Mouse (Mus musculus) erythroblast, adult 5-6 weeks (primary cell): ENCODE data around the gene Kin. TPM values are rescaled to one million over a fixed set of nuclear protein-coding genes. Genes with fewer than 3 reads are reported as not detected.

Experiments
- ATAC-seq: replicated peaks from 2 replicates; pipeline ENCODE4 v1.8.0; 2016; ENCODE audit warnings: moderate number of reproducible peaks, mild to moderate bottlenecking, moderate TSS enrichment, inconsistent platforms; ENCODE audit not compliant: poor library complexity, low FRiP score, severe bottlenecking
- total RNA-seq, 2 experiments: library from RNA; stranded (forward) in 1 of 2; stranded (reverse) in 1 of 2; fragments of 150-400 nt in 1 of 2; fragments of 200-764, 138-1000 nt in 1 of 2; gene quantifications; 2 replicates each; pipeline versions ENCODE4 v1.2.3 to v1.2.4; 2015 to 2017; ENCODE audit warnings: low replicate concordance in 2 of 2

Gene Kin
- total RNA-seq, 2 experiments from 2014 or later: 75.3 to 149 TPM

- ATAC-seq: peak; percentile 76
These were observed 20.8 kb downstream of the Kin start for GRCm38 (mm10) chr2:10101180-10101579.

- ATAC-seq: no peak
These were observed 28.3 kb downstream of the Kin start for GRCm38 (mm10) chr2:10108535-10109189.

- ATAC-seq: no peak
These were observed 38.4 kb downstream of the Kin start for GRCm38 (mm10) chr2:10118751-10119150.

GRCm38 (mm10) chr2:10119276-10119675, 38.9 kb downstream of the Kin start:
- ATAC-seq: no peak

DNA sequence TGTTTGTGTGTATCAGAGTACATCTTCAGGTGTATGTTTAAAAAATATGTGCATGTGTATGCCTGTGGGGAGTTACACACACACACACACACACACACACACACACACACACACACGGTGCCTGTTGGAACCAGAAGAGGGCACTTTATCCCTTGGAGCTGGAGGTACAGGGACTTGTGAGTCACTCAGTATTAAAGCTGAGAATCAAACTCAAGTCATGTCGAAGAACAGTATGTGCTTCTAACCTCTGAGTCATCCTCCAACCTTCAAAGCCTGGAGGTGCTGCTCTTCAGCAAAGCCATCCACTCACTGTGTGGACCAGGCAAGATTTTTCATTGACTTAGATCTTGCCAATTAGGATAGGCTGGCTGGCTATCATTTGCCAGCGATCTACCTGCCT, 41.4 kb downstream of the Kin start:
- ATAC-seq: no peak

- no peak for ATAC-seq
These were observed 45.7 kb downstream of the Kin start for GRCm38 (mm10) chr2:10126122-10126521.

- no peak for ATAC-seq
These were observed 47.1 kb downstream of the Kin start for GRCm38 (mm10) chr2:10127471-10127870.

DNA sequence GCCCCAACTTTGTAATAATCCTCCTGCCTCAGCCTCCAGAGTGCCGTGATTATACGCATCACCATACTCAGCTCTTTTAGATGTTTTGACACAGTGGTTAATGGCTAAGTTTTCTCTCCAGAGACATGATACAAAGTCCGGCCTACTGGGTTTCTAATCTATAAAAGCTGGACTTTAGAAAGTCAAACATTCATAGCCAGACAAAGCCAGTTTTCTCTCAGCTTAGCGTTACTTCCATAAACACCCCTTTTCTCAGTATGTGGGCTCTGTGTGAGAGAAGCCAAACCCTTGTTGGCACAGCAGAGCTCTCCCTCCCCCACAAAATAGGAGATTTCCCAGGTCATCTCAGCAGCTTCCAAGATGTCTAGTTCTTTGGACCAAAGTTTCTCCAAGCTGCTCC, 48.2 kb downstream of the Kin start:
- no peak for ATAC-seq

DNA sequence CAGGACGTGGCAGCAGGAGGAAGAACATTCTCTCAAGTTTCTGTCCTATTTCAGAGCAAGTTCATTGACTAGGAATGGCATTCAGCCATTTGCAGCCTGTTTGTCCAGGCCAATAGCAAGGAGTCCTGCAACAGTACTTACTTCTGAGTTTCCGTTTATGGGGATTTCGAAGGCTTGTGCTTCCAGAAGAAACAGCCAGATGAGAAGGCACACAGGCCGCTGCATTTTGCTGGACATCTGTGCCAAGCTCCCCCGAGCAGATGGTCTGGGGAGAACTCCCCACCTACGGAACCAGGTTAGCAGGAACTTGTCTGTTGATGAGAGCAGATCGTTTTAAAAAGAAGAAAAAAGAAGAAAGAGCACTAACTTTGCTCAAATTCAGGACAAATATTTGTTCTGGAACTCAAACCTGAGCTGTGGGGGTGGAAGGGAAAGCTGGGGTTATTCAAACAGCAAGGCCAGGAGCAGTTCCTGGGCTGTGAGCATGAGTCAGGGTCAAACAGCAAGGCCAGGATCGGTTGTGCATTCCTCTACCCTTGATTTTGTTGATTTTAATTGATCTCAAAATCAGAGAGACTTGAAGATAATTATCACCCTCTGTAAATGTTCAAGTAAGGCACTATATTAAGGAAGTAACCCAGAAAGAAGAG, 50.1 kb downstream of the Kin start:
- ATAC-seq: no peak

DNA sequence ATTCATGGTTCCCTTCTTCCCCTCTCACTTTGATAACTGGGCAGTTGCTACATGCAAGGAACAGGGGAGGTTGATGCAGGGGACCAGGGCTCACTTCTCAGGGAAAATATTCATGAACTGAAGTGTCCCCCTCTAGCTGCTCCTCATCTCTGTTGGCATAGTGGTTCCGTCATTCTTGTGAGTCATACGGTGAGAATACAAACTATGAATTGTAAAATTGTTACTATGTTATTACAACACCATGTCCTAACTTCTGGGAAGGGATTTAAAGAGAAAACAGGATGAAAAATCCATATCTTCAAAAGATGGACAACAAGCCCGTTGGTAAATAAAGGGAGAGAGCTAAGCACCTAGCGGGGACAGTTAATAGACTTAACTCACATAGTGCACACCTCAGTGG, 50.9 kb downstream of the Kin start, which contains the start of gene Itih2:
TSS of gene Itih2 (minus strand) at position 101 of the 400 bp plus-strand sequence.
- no peak for ATAC-seq

GRCm38 (mm10) chr2:10132128-10132527, 51.7 kb downstream of the Kin start:
- no peak for ATAC-seq

DNA sequence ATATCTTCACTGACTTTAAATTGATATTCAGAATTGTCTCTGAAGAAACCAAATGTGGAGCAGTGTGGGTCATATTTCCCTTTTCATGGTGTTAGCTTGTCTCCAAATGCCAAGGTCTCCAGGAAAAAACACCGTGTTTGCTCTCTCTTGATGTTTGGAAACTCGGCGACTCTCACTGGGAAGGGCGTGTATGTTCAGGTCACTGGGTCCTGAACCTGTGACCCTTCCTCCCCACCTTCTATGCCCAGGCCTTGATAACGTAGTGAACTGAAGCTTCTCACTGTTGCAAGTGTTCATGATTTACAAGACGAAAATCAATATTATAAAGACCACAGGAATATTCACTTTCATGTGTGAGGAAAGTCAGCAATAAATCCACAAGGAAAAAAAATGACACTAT, 53.5 kb downstream of the Kin start:
- ATAC-seq: no peak

DNA sequence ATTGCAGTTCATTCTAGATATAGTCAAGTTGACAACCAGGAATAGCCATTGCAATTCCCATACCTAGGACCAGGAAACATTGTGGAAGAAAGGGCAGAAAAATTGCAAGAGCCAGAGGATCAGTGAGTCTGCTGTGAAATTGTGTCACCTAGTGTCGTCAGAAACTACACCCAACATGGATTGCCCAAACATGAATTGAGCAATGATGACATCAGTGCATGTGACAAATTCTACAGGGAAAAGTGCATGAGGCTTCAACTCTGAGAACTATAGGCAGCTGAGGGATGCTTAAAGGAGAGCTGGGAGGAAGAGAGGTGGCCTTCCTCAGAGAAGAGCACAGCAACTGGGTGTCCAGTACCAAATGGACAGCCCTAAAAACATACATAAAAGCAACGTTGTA, 56.9 kb downstream of the Kin start:
- ATAC-seq: no peak

DNA sequence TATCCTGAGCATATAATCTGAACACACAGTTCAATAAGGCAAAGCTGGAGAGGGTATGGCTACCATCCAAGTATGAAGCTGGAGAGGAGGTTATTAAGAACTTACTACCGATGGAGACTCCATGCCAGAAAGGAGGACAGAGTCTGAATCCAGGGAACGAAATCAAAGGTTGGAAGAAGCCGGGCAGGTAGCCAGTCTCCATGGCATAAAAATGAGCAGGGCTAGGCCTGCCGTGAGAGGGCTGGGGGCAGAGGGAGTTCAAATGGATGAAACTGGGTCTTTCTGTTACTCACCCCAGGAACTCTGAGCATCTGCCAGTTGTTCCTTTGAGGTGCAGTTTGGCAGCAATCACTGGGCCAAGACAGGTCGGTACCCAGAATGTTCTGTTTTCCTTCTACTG, 60.1 kb downstream of the Kin start:
- ATAC-seq: no peak

Other genes starting within 250 kb of the Kin start
- not detected in 2 replicates for gene 4930412O13Rik, start 199.3 kb upstream of the Kin start, total RNA-seq (2015; ENCODE audit: low replicate concordance)
- gene 4930412O13Rik, start 199.3 kb upstream of the Kin start, total RNA-seq (2017; ENCODE audit: low replicate concordance): not detected in 2 replicates
- not detected in 2 replicates for gene 9230102O04Rik, start 191.1 kb upstream of the Kin start, total RNA-seq (2015; ENCODE audit: low replicate concordance)
- not detected in 2 replicates for gene 9230102O04Rik, start 191.1 kb upstream of the Kin start, total RNA-seq (2017; ENCODE audit: low replicate concordance)
- 0.42 and 1.5 TPM in 2 replicates for gene Gata3, start 190.6 kb upstream of the Kin start, total RNA-seq (2015; ENCODE audit: low replicate concordance)
- gene Gata3, start 190.6 kb upstream of the Kin start, total RNA-seq (2017; ENCODE audit: low replicate concordance): 0.56 and 1.4 TPM in 2 replicates
- 5.9 and 9.6 TPM in 2 replicates for gene Taf3, start 32.0 kb upstream of the Kin start, total RNA-seq (2015; ENCODE audit: low replicate concordance)
- gene Taf3, start 32.0 kb upstream of the Kin start, total RNA-seq (2017; ENCODE audit: low replicate concordance): 3.5 and 3.8 TPM in 2 replicates
- 157 and 158 TPM in 2 replicates for gene Atp5c1, start 83 bp upstream of the Kin start, total RNA-seq (2015; ENCODE audit: low replicate concordance)
- 107 and 112 TPM in 2 replicates for gene Atp5c1, start 83 bp upstream of the Kin start, total RNA-seq (2017; ENCODE audit: low replicate concordance)
- gene Itih2, start 50.8 kb downstream of the Kin start, total RNA-seq (2015; ENCODE audit: low replicate concordance): not detected in 2 replicates
- not detected in 2 replicates for gene Itih2, start 50.8 kb downstream of the Kin start, total RNA-seq (2017; ENCODE audit: low replicate concordance)
- gene Itih5, start 73.0 kb downstream of the Kin start, total RNA-seq (2015; ENCODE audit: low replicate concordance): 2.9 and 5.0 TPM in 2 replicates
- gene Itih5, start 73.0 kb downstream of the Kin start, total RNA-seq (2017; ENCODE audit: low replicate concordance): 1.9 and 2.2 TPM in 2 replicates